Mouse (Mus musculus) left cerebral cortex, adult 8-10 months (tissue): Measurements from ENCODE around the gene Pcdh19. TPM values are rescaled to one million over a fixed set of nuclear protein-coding genes. Genes with fewer than 3 reads are reported as not detected.

Source experiments
- DNase-seq, 2 experiments: peaks; one replicate each; pipeline ENCODE4 v3.0.0; 2022; ENCODE audit warnings: low spot score in 2 of 2
- total RNA-seq, 4 experiments: library from RNA; stranded (reverse); gene quantifications; 2 replicates each; pipeline ENCODE4 v1.2.4; 2022

The Pcdh19 gene
- total RNA-seq, 4 experiments from 2014 or later: 24.8 to 35.4 (median 25.8) TPM

- no peak for DNase-seq
Measured at GRCm38 (mm10) chrX:133657308-133658302, 31.2 kb downstream of the Pcdh19 start.

GRCm38 (mm10) chrX:133655876-133656538 lies 32.8 kb downstream of the Pcdh19 start:
- DNase-seq: no peak

- DNase-seq: no peak
Measured at GRCm38 (mm10) chrX:133655196-133655595, 33.6 kb downstream of the Pcdh19 start.

- DNase-seq: no peak
Measured at GRCm38 (mm10) chrX:133653071-133653470, 35.7 kb downstream of the Pcdh19 start.

GRCm38 (mm10) chrX:133650379-133650778 lies 38.4 kb downstream of the Pcdh19 start:
- no peak for DNase-seq

- DNase-seq: no peak
Measured at GRCm38 (mm10) chrX:133647809-133648208, 41.0 kb downstream of the Pcdh19 start.

GRCm38 (mm10) chrX:133639445-133639844 lies 49.3 kb downstream of the Pcdh19 start:
- no peak for DNase-seq

GRCm38 (mm10) chrX:133629538-133629937 lies 59.2 kb downstream of the Pcdh19 start:
- no peak for DNase-seq

GRCm38 (mm10) chrX:133618222-133618621 lies 70.6 kb downstream of the Pcdh19 start:
- no peak for DNase-seq

GRCm38 (mm10) chrX:133605828-133606227 lies 83.0 kb downstream of the Pcdh19 start:
- no peak for DNase-seq

GRCm38 (mm10) chrX:133604272-133604671 lies 84.5 kb downstream of the Pcdh19 start:
- DNase-seq: no peak

- DNase-seq: no peak
Measured at GRCm38 (mm10) chrX:133602068-133602467, 86.7 kb downstream of the Pcdh19 start.

GRCm38 (mm10) chrX:133601658-133602057 lies 87.1 kb downstream of the Pcdh19 start:
- DNase-seq: no peak

GRCm38 (mm10) chrX:133601195-133601594 lies 87.6 kb downstream of the Pcdh19 start:
- DNase-seq: no peak

GRCm38 (mm10) chrX:133575601-133576382 lies 113.0 kb downstream of the Pcdh19 start:
- no peak for DNase-seq

GRCm38 (mm10) chrX:133565355-133565754 lies 123.4 kb downstream of the Pcdh19 start:
- no peak for DNase-seq

Other genes starting within 250 kb of the Pcdh19 start
- 1 to 10 TPM in 1 of 4 experiments, under 1 TPM in 2, not detected in 1; 0.41 to 1.2 (median 0.54) TPM for gene Tnmd, start 162.0 kb upstream of the Pcdh19 start, total RNA-seq
- 10 to 100 TPM; 13.9 to 17.4 (median 15.4) TPM for gene Tspan6, start 209.4 kb upstream of the Pcdh19 start, total RNA-seq
- 1 to 10 TPM in 3 of 4 experiments, under 1 TPM in 1; 0.81 to 1.8 (median 1.4) TPM for gene Srpx2, start 219.4 kb upstream of the Pcdh19 start, total RNA-seq